Mouse (Mus musculus): ENCODE measurements at regions not wholly inside any gene's neighbourhood (a gene's known extent, or its start where the extent isn't known, plus 50 kb on each side); places are given as distances from the start of the nearest gene placed in this dataset.
A peak's percentile ranks its signal among the peaks of the same experiment; 100 is the strongest.

- intact Hi-C loops (cut with DNase I), result no loop called here
- no peak for DNase-seq (ENCODE audit: low spot score in 2 of 2)
Measured at GRCm38 (mm10) chr11:71407043-71407442, 176.5 kb upstream of the Nlrp1b start.

- intact Hi-C loops (cut with DNase I), result no loop called here
Measured at GRCm38 (mm10) chr11:71409211-71409765, 178.8 kb upstream of the Nlrp1b start.

GRCm38 (mm10) chr11:71410582-71410981 is 180.0 kb upstream of the Nlrp1b start:
- intact Hi-C loops (cut with DNase I), result no loop called here
- no peak for DNase-seq (ENCODE audit: low spot score in 2 of 2)

More at GRCm38 (mm10) chr11:71409211-71409765, 178.8 kb upstream of the Nlrp1b start:
- no peak for DNase-seq (ENCODE audit: low spot score in 2 of 2)

GRCm38 (mm10) chr11:71411958-71412357 is 181.4 kb upstream of the Nlrp1b start:
- no peak for DNase-seq (ENCODE audit: low spot score in 2 of 2)
- intact Hi-C loops (cut with DNase I), result no loop called here

GRCm38 (mm10) chr11:71414403-71415140 is 184.0 kb upstream of the Nlrp1b start:
- no peak for DNase-seq (ENCODE audit: low spot score in 2 of 2)
- intact Hi-C loops (cut with DNase I), result no loop called here

GRCm38 (mm10) chr11:71415451-71415850 is 184.9 kb upstream of the Nlrp1b start:
- DNase-seq (ENCODE audit: low spot score in 2 of 2), result no peak
- intact Hi-C loops (cut with DNase I), result no loop called here

GRCm38 (mm10) chr11:71422291-71422840 is 191.8 kb upstream of the Nlrp1b start:
- intact Hi-C loops (cut with DNase I), result no loop called here
- no peak for DNase-seq (ENCODE audit: low spot score in 2 of 2)

GRCm38 (mm10) chr11:71423242-71423641 is 192.7 kb upstream of the Nlrp1b start:
- no peak for DNase-seq (ENCODE audit: low spot score in 2 of 2)
- intact Hi-C loops (cut with DNase I), result no loop called here

- no peak for DNase-seq (ENCODE audit: low spot score in 2 of 2)
- intact Hi-C loops (cut with DNase I), result no loop called here
Measured at GRCm38 (mm10) chr11:71424879-71425278, 194.3 kb upstream of the Nlrp1b start.

GRCm38 (mm10) chr11:71429739-71430138 is 199.2 kb upstream of the Nlrp1b start:
- intact Hi-C loops (cut with DNase I), result loop anchor here (10.0 kb wide), 1 partner anchor 325 kb away; no protein-coding TSS in a partner anchor
- no peak for DNase-seq (ENCODE audit: low spot score in 2 of 2)

GRCm38 (mm10) chr11:71434241-71434640 is 203.7 kb upstream of the Nlrp1b start:
- DNase-seq (ENCODE audit: low spot score in 2 of 2), result no peak
- intact Hi-C loops (cut with DNase I), result loop anchor here (10.0 kb wide), 1 partner anchor 321 kb away; no protein-coding TSS in a partner anchor

- intact Hi-C loops (cut with DNase I), result loop anchor here (10.0 kb wide), 1 partner anchor 320 kb away; no protein-coding TSS in a partner anchor
- DNase-seq (ENCODE audit: low spot score in 2 of 2), result no peak
Measured at GRCm38 (mm10) chr11:71434886-71435285, 204.4 kb upstream of the Nlrp1b start.

GRCm38 (mm10) chr11:71435745-71436144 is 205.2 kb upstream of the Nlrp1b start:
- peak; percentile 29 to 49 for DNase-seq (ENCODE audit: low spot score in 2 of 2)
- intact Hi-C loops (cut with DNase I), result loop anchor here (10.0 kb wide), 1 partner anchor 319 kb away; no protein-coding TSS in a partner anchor

GRCm38 (mm10) chr11:71436335-71436734 is 205.8 kb upstream of the Nlrp1b start:
- intact Hi-C loops (cut with DNase I), result loop anchor here (10.0 kb wide), 1 partner anchor 318 kb away; no protein-coding TSS in a partner anchor
- peak in 1 of 2 experiments; percentile 16 for DNase-seq (ENCODE audit: low spot score in 2 of 2)

- intact Hi-C loops (cut with DNase I), result loop anchor here (10.0 kb wide), 1 partner anchor 318 kb away; no protein-coding TSS in a partner anchor
- peak; percentile 24 to 41 for DNase-seq (ENCODE audit: low spot score in 2 of 2)
Measured at GRCm38 (mm10) chr11:71436801-71437200, 206.3 kb upstream of the Nlrp1b start.

GRCm38 (mm10) chr11:71439871-71440270 is 209.3 kb upstream of the Nlrp1b start:
- intact Hi-C loops (cut with DNase I), result loop anchor here (10.0 kb wide), 1 partner anchor 315 kb away; no protein-coding TSS in a partner anchor
- peak; percentile 57 to 58 for DNase-seq (ENCODE audit: low spot score in 2 of 2)

GRCm38 (mm10) chr11:71440392-71440791 is 209.9 kb upstream of the Nlrp1b start:
- intact Hi-C loops (cut with DNase I), result no loop called here
- no peak for DNase-seq (ENCODE audit: low spot score in 2 of 2)

- intact Hi-C loops (cut with DNase I), result no loop called here
- DNase-seq (ENCODE audit: low spot score in 2 of 2), result no peak
Measured at GRCm38 (mm10) chr11:71444056-71444455, 213.5 kb upstream of the Nlrp1b start.

GRCm38 (mm10) chr11:71446641-71447040 is 216.1 kb upstream of the Nlrp1b start:
- no peak for DNase-seq (ENCODE audit: low spot score in 2 of 2)
- intact Hi-C loops (cut with DNase I), result no loop called here

Data from left cerebral cortex, postnatal 36 days (tissue).